9 mouse cellular contexts compared by ENCODE assay signal in the genomic region with DNA sequence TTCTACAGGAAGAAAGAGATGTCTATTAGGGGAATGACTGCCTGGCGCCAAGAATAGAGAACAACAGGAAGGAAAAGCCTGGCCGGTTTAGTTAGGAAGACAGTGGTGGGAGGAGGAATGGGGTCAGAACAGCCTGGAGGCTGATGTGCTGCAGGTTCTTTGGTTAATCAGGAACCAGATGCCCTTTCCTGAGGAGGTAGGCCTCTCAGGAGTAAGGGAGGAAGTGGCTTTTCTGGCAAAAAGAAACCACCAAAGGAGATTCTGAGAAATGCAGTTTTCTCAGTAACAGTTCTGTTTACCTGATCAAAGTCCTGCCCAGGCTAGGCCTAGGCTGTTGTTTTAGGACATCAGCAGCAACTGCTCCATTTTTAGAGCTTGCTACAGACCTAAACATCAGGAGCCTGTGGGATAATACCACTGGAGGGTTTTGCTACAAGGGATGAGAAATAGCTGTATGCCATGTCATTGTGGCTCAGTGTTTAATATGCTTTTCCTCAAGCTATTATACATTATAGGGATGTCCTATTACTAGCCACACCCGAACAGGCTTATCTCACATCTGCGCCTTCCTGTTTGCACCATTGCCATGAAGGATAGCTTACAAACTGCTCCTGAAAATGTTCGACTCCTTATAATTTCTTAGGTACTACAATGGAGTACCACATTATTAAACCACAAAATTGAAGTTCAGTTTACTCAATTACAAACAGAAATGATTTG. TPM values are rescaled to one million over a fixed set of nuclear protein-coding genes. Genes with fewer than 3 reads are reported as not detected.
DNase-seq lines count a peak whose midpoint lies in the region; ATAC-seq and TF ChIP-seq lines count a peak whose summit lies in the region.
"Had no signal": no experiment of that assay in that cellular context is flagged by ENCODE, and none has a peak within 500 bp of the region (broad histone marks: within the 10 kb centered on the region; RNA-seq: fewer than 3 reads in every experiment).

No protein-coding gene starts in this region.

- intact Hi-C loops in left cerebral cortex, postnatal 36 days (cut with DNase I) = no loop called here

- no peak for ATAC-seq in lung, embryonic 14.5 days (ENCODE audit: insufficient read depth)
- no peak for ATAC-seq in embryonic facial prominence, embryonic 13.5 days (ENCODE audit: insufficient number of reproducible peaks, insufficient read depth, low FRiP score, low TSS enrichment, low read depth)
- no peak for ATAC-seq in monocyte, adult 5-6 weeks (replicated peaks; ENCODE audit: insufficient number of reproducible peaks, low FRiP score, low TSS enrichment, poor library complexity, severe bottlenecking)

- TF ChIP-seq CTCF in lung, embryonic 14.5 days (IDR thresholded peaks at IDR 0.05; ENCODE audit: low read depth) = no peak
- TF ChIP-seq CTCF in small intestine, adult 2 months (IDR thresholded peaks at IDR 0.05; ENCODE audit: extremely low read depth, insufficient read length, insufficient replicate concordance, low read depth, low read length) = no peak

- H3K4me2 ChIP-seq in lung, embryonic 14.5 days = no peak overlapping the region
- H3K4me2 ChIP-seq in embryonic facial prominence, embryonic 13.5 days = no peak overlapping the region
- H3K4me2 ChIP-seq: hindbrain, embryonic 14.5 days had no signal

- no peaks in the 10 kb centered on the region for H3K9me3 ChIP-seq in lung, embryonic 14.5 days (ENCODE audit: low read depth, low read length)
- H3K9me3 ChIP-seq in embryonic facial prominence, embryonic 13.5 days = no peaks in the 10 kb centered on the region
- H3K9me3 ChIP-seq in limb, embryonic 10.5 days (replicated peaks) = no peaks in the 10 kb centered on the region

- H3K36me3 ChIP-seq in lung, embryonic 14.5 days (ENCODE audit: insufficient read depth) = no peaks in the 10 kb centered on the region
- no peaks in the 10 kb centered on the region for H3K36me3 ChIP-seq in embryonic facial prominence, embryonic 13.5 days
- no peaks in the 10 kb centered on the region for H3K36me3 ChIP-seq in limb, embryonic 10.5 days
- no peaks in the 10 kb centered on the region for H3K36me3 ChIP-seq in small intestine, adult 2 months (ENCODE audit: control insufficient read depth, insufficient read depth, low read length)

- no peak overlapping the region for H3K4me3 ChIP-seq in lung, embryonic 14.5 days (ENCODE audit: low read depth, low read length)
- no peak overlapping the region for H3K4me3 ChIP-seq in embryonic facial prominence, embryonic 13.5 days
- no peak overlapping the region for H3K4me3 ChIP-seq in limb, embryonic 10.5 days
- H3K4me3 ChIP-seq in small intestine, adult 2 months (ENCODE audit: low read depth, low read length) = no peak overlapping the region

- H3K4me1 ChIP-seq in lung, embryonic 14.5 days (ENCODE audit: insufficient read depth) = peaks cover 4% of the 10 kb centered on the region; the same call in 1 of the 2 replicates
- no peaks in the 10 kb centered on the region for H3K4me1 ChIP-seq in embryonic facial prominence, embryonic 13.5 days
- peaks cover 11% of the 10 kb centered on the region for H3K4me1 ChIP-seq in limb, embryonic 10.5 days
- H3K4me1 ChIP-seq in small intestine, adult 2 months (ENCODE audit: control insufficient read depth, insufficient read depth, insufficient read length, low read length) = peaks cover 10% of the 10 kb centered on the region; the same call in 1 of the 2 replicates

- 70% methylated on average over 5 of the region's 5 CpGs for WGBS in lung, embryonic 14.5 days
- WGBS in embryonic facial prominence, embryonic 13.5 days = 65% methylated on average over 5 of the region's 5 CpGs
- WGBS in limb, embryonic 10.5 days = 79% methylated on average over 5 of the region's 5 CpGs
- WGBS in small intestine, adult 2 months = 15% methylated on average over 5 of the region's 5 CpGs

- H3K27me3 ChIP-seq in lung, embryonic 14.5 days (ENCODE audit: insufficient read depth, low read length) = no peaks in the 10 kb centered on the region
- H3K27me3 ChIP-seq in embryonic facial prominence, embryonic 13.5 days = no peaks in the 10 kb centered on the region
- H3K27me3 ChIP-seq in limb, embryonic 10.5 days (ENCODE audit: low read depth, poor library complexity, severe bottlenecking) = no peaks in the 10 kb centered on the region
- H3K27me3 ChIP-seq in small intestine, adult 2 months (ENCODE audit: control insufficient read depth, insufficient read depth, low read length) = no peaks in the 10 kb centered on the region

- H3K9ac ChIP-seq in lung, embryonic 14.5 days = peak overlapping the region; percentile 20; the same call in 1 of the 2 replicates
- no peak overlapping the region for H3K9ac ChIP-seq in embryonic facial prominence, embryonic 13.5 days
- H3K9ac ChIP-seq: hindbrain, embryonic 14.5 days had no signal

- peak; percentile 37 for DNase-seq in lung, embryonic 14.5 days
- no peak for DNase-seq in lung, postnatal 25 days (ENCODE audit: low spot score)
- no peak for DNase-seq in limb, embryonic 10.5 days (ENCODE audit: low spot score)
- no peak for DNase-seq in left cerebral cortex, postnatal 36 days (ENCODE audit: low spot score in 2 of 2)
- no peak for DNase-seq in embryo, embryonic 10 days (ENCODE audit: low spot score)

- TF ChIP-seq POLR2A in small intestine, adult 2 months (IDR thresholded peaks at IDR 0.05; ENCODE audit: low read depth, low read length) = no peak

- H3K27ac ChIP-seq in lung, embryonic 14.5 days (ENCODE audit: low read depth) = peak overlapping the region; percentile 83
- H3K27ac ChIP-seq in embryonic facial prominence, embryonic 13.5 days = peak overlapping the region; percentile 44
- H3K27ac ChIP-seq in limb, embryonic 10.5 days = peak overlapping the region; percentile 32; the same call in 1 of the 2 replicates
- H3K27ac ChIP-seq in small intestine, adult 2 months (ENCODE audit: insufficient read depth, low read depth, low read length) = peak overlapping the region; percentile 77
- H3K27ac ChIP-seq: hindbrain, embryonic 14.5 days had no signal

RNA-seq across cellular contexts. Expression of a gene that starts 11.8 kb away (rescaled TPM):
- polyA plus RNA-seq in lung, embryonic 14.5 days (2014; fragmentation: Nextera tagmentation; extraction: Ambion mirVana) = 144 and 147 TPM in 2 replicates
- polyA plus RNA-seq in embryonic facial prominence, embryonic 13.5 days (2015; fragmentation: Nextera tagmentation; extraction: Ambion mirVana) = 141 and 160 TPM in 2 replicates
- 109 and 120 TPM in 2 replicates for polyA plus RNA-seq in limb, embryonic 10.5 days (2016; fragmentation: Nextera tagmentation; extraction: Ambion mirVana)
- 10.1 and 13.8 TPM in 2 replicates for polyA plus RNA-seq in small intestine, adult 2 months (2012; rRNA removed)
- 100 to 1,000 TPM; 160 to 166 TPM for total RNA-seq in left cerebral cortex, postnatal 36 days (2021)
- 78.9 to 170 TPM (median 90.0 TPM) in 3 replicates for total RNA-seq in monocyte, adult 5-6 weeks (2017)

RNA-seq across cellular contexts. Expression of a gene that starts 17.6 kb away (rescaled TPM):
- 10.0 and 13.9 TPM in 2 replicates for polyA plus RNA-seq in lung, embryonic 14.5 days (2014; fragmentation: Nextera tagmentation; extraction: Ambion mirVana)
- 7.6 and 8.4 TPM in 2 replicates for polyA plus RNA-seq in embryonic facial prominence, embryonic 13.5 days (2015; fragmentation: Nextera tagmentation; extraction: Ambion mirVana)
- polyA plus RNA-seq in limb, embryonic 10.5 days (2016; fragmentation: Nextera tagmentation; extraction: Ambion mirVana) = 7.7 and 9.6 TPM in 2 replicates
- 11.5 and 24.2 TPM in 2 replicates for polyA plus RNA-seq in small intestine, adult 2 months (2012; rRNA removed)
- 10 to 100 TPM in 1 of 2 experiments, 1 to 10 TPM in 1; 7.7 to 10.8 TPM for total RNA-seq in left cerebral cortex, postnatal 36 days (2021)
- total RNA-seq in monocyte, adult 5-6 weeks (2017) = 1.5 to 3.3 TPM (median 2.1 TPM) in 3 replicates

RNA-seq across cellular contexts. Expression of a gene that starts 19.0 kb away (rescaled TPM):
- polyA plus RNA-seq in lung, embryonic 14.5 days (2014; fragmentation: Nextera tagmentation; extraction: Ambion mirVana) = 4.2 and 4.9 TPM in 2 replicates
- 1.7 and 3.1 TPM in 2 replicates for polyA plus RNA-seq in embryonic facial prominence, embryonic 13.5 days (2015; fragmentation: Nextera tagmentation; extraction: Ambion mirVana)
- polyA plus RNA-seq in limb, embryonic 10.5 days (2016; fragmentation: Nextera tagmentation; extraction: Ambion mirVana) = 1.3 and 3.9 TPM in 2 replicates
- polyA plus RNA-seq in small intestine, adult 2 months (2012; rRNA removed) = 21.3 and 30.3 TPM in 2 replicates
- 1 to 10 TPM; 3.1 to 8.2 TPM for total RNA-seq in left cerebral cortex, postnatal 36 days (2021)
- 1.5 to 92.8 TPM (median 16.7 TPM) in 3 replicates for total RNA-seq in monocyte, adult 5-6 weeks (2017)
- polyA plus RNA-seq: hindbrain, embryonic 14.5 days had no signal

RNA-seq across cellular contexts. Expression of a gene that starts 19.2 kb away (rescaled TPM):
- 7.8 and 12.2 TPM in 2 replicates for polyA plus RNA-seq in lung, embryonic 14.5 days (2014; fragmentation: Nextera tagmentation; extraction: Ambion mirVana)
- 12.2 and 13.4 TPM in 2 replicates for polyA plus RNA-seq in embryonic facial prominence, embryonic 13.5 days (2015; fragmentation: Nextera tagmentation; extraction: Ambion mirVana)
- polyA plus RNA-seq in limb, embryonic 10.5 days (2016; fragmentation: Nextera tagmentation; extraction: Ambion mirVana) = 2.4 and 3.5 TPM in 2 replicates
- polyA plus RNA-seq in small intestine, adult 2 months (2012; rRNA removed) = 9.0 and 24.6 TPM in 2 replicates
- total RNA-seq in left cerebral cortex, postnatal 36 days (2021) = 10 to 100 TPM; 20.6 to 28.9 TPM
- 19.2 to 51.4 TPM (median 45.4 TPM) in 3 replicates for total RNA-seq in monocyte, adult 5-6 weeks (2017)

RNA-seq across cellular contexts. Expression of a gene that starts 22.0 kb away (rescaled TPM):
- 14.9 TPM in 2 replicates for polyA plus RNA-seq in lung, embryonic 14.5 days (2014; fragmentation: Nextera tagmentation; extraction: Ambion mirVana)
- polyA plus RNA-seq in embryonic facial prominence, embryonic 13.5 days (2015; fragmentation: Nextera tagmentation; extraction: Ambion mirVana) = 7.5 and 10.6 TPM in 2 replicates
- 7.3 and 8.1 TPM in 2 replicates for polyA plus RNA-seq in limb, embryonic 10.5 days (2016; fragmentation: Nextera tagmentation; extraction: Ambion mirVana)
- polyA plus RNA-seq in small intestine, adult 2 months (2012; rRNA removed) = 32.8 and 51.3 TPM in 2 replicates
- total RNA-seq in left cerebral cortex, postnatal 36 days (2021) = 10 to 100 TPM; 86.3 to 99.7 TPM
- total RNA-seq in monocyte, adult 5-6 weeks (2017) = 86.4 to 193 TPM (median 86.9 TPM) in 3 replicates

Comparison
In these comparisons a context has a peak if more than half of its experiments do, and no peak if none do; other contexts are left out.
1. H3K27ac ChIP-seq: peak in every context shown above with its lines; median percentile 83 in lung, embryonic 14.5 days; 77 in small intestine, adult 2 months; 44 in embryonic facial prominence, embryonic 13.5 days; 32 in limb, embryonic 10.5 days.